Mouse (Mus musculus) adipocyte (in vitro differentiated cells): ENCODE measurements around the gene Glb1l2.
A peak's percentile ranks its signal among the peaks of the same experiment; 100 is the strongest.

Source experiments
- DNase-seq: peaks from one replicate; pipeline ENCODE4 v3.0.0-alpha.2; 2016; ENCODE audit warnings: low spot score

The Glb1l2 gene

GRCm38 (mm10) chr9:26728556-26728955, 77.7 kb downstream of the Glb1l2 start:
- no peak for DNase-seq

DNA sequence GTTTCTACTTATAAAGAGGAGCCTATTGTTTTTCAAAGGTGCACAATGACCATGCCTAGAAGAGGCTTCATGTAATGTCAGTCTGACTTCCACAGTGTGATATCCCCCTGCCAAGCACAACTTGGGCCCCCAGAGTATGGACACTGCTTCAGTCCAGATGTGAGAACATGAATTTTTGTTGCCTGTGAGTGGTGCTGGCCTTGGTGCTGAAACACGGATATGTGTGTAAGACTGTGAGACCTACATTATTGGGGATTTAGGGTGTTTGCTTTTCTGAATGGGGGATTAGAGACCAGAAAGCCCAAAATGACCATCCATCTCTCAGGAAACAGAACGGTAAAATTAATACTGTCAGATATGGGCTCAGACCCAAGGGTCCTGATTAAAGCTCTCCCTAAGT, 78.8 kb downstream of the Glb1l2 start:
- DNase-seq = peak; percentile 5

DNA sequence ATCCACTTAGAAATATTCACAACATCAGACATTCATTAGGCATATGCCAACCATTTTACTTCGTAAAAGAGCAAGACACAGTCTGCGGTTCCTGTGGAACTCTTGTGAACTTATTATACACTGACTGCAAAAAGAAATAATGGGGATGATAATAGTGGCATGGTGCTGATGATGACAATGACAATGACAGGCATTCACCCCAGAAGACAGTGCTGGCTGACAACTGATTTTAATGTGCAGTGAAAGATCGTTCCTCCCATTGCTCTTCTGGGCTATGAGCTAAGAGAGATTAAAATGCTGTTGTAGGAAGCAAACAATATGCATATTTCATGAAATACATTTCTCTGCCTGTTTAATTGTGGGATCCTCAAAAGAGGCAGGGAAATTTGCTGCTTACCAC, 80.6 kb downstream of the Glb1l2 start:
- DNase-seq = no peak

DNA sequence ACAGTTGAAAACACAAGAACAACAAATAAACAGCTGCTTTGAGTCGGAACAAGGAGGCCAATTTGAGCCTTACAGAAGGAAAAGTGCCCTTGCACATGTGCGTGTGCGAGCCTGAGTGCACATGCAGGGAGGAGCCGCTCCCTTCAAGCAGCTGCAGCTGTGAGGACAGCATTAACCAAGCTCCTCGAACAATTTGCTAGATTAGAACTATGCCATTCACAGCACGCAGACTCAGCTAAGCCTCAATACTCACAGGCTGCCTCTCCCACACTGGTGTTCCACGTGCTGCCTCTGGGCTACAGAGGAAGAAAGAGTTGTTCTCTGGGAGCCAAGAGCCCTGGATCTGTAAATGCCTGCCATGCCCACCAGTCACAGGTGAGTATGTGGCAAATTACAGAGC, 84.5 kb downstream of the Glb1l2 start:
- DNase-seq = no peak

DNA sequence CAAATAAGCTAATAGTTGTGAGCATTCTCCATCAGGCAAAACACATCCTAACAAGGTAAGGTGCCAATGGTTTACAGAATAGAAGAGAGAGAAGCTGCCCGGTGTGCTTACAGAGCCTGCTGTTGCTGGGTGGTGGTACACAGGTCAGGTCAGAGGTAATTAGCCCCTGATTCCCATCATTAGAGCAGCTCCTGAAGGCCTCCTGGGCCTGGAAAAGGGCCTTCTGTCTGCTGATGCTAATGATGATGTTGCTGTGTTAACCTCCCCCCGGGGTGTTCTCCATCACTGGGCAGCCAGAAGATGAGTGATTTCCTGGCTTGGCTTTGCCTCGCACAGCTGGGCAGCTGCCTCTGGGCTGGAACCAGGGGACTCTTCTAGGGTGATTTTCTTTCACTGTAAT, 87.9 kb downstream of the Glb1l2 start:
- DNase-seq = no peak
